Mouse (Mus musculus): ENCODE results near the gene Ethe1. TPM values are rescaled to one million over a fixed set of nuclear protein-coding genes. Genes with fewer than 3 reads are reported as not detected.
A peak's percentile ranks its signal among the peaks of the same experiment; 100 is the strongest.

Ethe1 gene
- polyA plus RNA-seq, 1 experiment from 2014 or later, result 42.9 TPM

DNA sequence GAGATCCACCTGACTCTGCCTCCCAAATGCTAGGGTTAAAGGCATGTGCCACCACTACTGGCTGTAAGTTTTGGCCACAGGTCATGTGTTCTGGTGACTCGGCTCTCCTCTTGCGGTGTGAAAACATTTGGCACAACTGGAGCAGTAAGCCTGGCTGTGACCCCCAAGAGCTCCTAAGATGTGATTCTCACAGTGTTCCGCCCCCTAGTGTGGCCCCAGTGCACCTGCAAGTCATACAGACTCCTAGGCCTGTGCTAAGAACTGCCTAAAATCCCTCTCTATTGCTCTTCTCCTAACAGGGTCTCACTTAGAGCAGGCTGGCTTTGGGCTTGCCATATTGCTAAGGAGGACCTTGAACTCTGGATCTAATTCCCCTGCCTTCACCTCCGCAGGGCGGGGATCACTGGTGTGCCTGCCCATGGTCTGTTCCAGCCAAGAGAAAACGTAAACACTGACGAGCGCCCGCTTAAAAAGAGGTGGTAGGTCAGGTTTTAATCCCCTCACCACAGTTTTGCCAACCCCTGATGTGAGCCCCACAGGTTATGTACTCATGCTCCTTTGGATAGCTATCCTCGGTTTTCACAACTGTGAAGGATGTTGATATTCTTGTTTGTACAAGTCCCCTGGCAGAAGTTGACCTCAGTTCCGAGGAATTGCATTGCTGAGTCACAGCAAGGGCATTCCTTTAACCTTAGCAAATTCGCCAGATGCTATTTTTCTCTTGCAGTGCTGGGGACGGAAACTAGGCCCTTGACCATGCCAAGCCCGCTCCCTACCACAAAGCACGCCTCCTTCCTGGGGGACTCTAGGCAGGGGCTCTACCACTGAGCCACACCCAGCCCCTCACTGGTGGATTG is 12.1 kb downstream of the Ethe1 start:
- H3K27me3 ChIP-seq (replicated peaks; ENCODE audit: control insufficient read depth, insufficient read depth, low read length), result no peaks in the 10 kb centered on the region
- DNase-seq (ENCODE audit: low spot score) (no peak), ATAC-seq (replicated peaks; ENCODE audit: low FRiP score, low TSS enrichment, low read depth) (no peak)
- WGBS, result 76% methylated on average over 15 of the region's 15 CpGs
- no peak overlapping the region for H3K4me2 ChIP-seq (ENCODE audit: low read length)
- H3K4me3 ChIP-seq (ENCODE audit: low read depth, low read length), result no peak overlapping the region
- H3K27ac ChIP-seq (ENCODE audit: low read depth), result no peak overlapping the region
- H3K4me1 ChIP-seq (replicated peaks; ENCODE audit: control insufficient read depth, insufficient read depth, low read length), result peaks cover 1% of the 10 kb centered on the region; the same call in 1 of the 2 replicates
- no peaks in the 10 kb centered on the region for H3K9me3 ChIP-seq (ENCODE audit: control insufficient read depth, low read length)
- H3K36me3 ChIP-seq (ENCODE audit: control insufficient read depth, insufficient read depth, low read length), result 0 out of 2 replicates have a peak, but pooled peaks cover 3% of the 10 kb centered on the region
- H3K9ac ChIP-seq (ENCODE audit: low read length), result no peak overlapping the region

DNA sequence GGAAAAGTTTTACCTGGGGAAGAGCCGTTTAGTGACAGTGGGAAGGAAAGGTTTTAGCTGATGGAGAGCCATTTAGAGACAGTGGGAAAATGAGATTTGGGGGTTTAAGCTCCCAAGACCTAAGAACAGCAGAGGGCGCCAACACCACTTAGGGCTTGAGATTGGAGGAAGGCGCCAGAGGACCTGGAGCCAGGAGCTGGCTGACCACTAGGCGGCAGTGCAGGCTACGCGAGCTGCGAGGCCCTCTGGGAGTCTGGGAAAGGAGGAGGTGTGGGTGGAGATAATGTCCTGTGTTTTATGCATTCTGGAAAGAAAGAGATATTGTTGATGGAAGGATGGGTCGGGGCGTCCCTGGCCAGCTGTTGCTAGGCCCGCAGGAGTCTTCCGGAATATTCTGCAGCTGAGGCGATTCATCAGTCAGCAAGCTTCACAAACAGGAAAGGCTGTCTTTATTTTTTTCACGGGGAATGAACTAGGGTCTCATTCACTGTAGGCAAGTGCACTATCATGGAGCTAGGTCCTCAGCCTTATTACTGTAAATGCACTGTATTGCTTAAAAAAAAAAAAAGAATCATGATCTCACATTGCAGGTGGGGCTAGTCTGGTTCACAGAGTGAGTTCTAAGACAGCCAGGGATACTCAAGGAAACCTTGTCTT is 13.7 kb downstream of the Ethe1 start:
- Histone ChIP-seq H3K4me1 (replicated peaks; ENCODE audit: control insufficient read depth, insufficient read depth, low read length) (no peaks in the 10 kb centered on the region), H3K9ac (ENCODE audit: low read length) (no peak overlapping the region), H3K27ac (ENCODE audit: low read depth) (no peak overlapping the region), H3K36me3 (ENCODE audit: control insufficient read depth, insufficient read depth, low read length) (0 out of 2 replicates have a peak, but pooled peaks cover 3% of the 10 kb centered on the region), H3K9me3 (ENCODE audit: control insufficient read depth, low read length) (no peaks in the 10 kb centered on the region), H3K27me3 (replicated peaks; ENCODE audit: control insufficient read depth, insufficient read depth, low read length) (no peaks in the 10 kb centered on the region), H3K4me3 (ENCODE audit: low read depth, low read length) (no peak overlapping the region), H3K4me2 (ENCODE audit: low read length) (peak overlapping the region; percentile 32)
- ATAC-seq (replicated peaks; ENCODE audit: low FRiP score, low TSS enrichment, low read depth) (peak; percentile 85), DNase-seq (ENCODE audit: low spot score) (peak; percentile 98)
- 5% methylated on average over 13 of the region's 13 CpGs for WGBS

DNA sequence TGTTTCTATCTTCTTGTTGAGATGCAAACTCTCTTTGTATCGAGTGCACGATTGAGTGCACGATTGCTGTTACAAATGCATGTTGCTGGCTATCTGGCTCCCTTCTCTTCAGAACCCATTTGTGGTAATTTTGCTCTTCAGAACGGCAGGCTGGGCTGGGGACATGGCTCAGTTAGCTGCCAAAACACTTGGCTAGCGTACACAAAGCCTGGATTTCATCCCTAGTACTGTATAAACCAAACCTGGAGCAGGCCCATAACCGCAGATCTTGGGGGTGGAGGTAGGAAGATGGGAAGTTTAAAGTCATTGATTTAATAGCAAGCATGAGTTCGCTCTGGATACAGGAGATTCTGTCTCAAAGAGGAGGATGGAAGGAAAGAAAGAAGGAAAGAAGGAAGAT is 18.2 kb downstream of the Ethe1 start:
- DNase-seq (ENCODE audit: low spot score) (no peak), ATAC-seq (replicated peaks; ENCODE audit: low FRiP score, low TSS enrichment, low read depth) (no peak)
- Histone ChIP-seq H3K27ac (ENCODE audit: low read depth) (no peak overlapping the region), H3K9me3 (ENCODE audit: control insufficient read depth, low read length) (no peaks in the 10 kb centered on the region), H3K9ac (ENCODE audit: low read length) (no peak overlapping the region), H3K4me3 (ENCODE audit: low read depth, low read length) (no peak overlapping the region), H3K36me3 (ENCODE audit: control insufficient read depth, insufficient read depth, low read length) (0 out of 2 replicates have a peak, but pooled peaks cover 8% of the 10 kb centered on the region), H3K4me2 (ENCODE audit: low read length) (no peak overlapping the region), H3K4me1 (replicated peaks; ENCODE audit: control insufficient read depth, insufficient read depth, low read length) (0 out of 2 replicates have a peak, but pooled peaks cover 2% of the 10 kb centered on the region), H3K27me3 (replicated peaks; ENCODE audit: control insufficient read depth, insufficient read depth, low read length) (peaks cover 11% of the 10 kb centered on the region)
- 79% methylated on average over 7 of the region's 7 CpGs for WGBS

DNA sequence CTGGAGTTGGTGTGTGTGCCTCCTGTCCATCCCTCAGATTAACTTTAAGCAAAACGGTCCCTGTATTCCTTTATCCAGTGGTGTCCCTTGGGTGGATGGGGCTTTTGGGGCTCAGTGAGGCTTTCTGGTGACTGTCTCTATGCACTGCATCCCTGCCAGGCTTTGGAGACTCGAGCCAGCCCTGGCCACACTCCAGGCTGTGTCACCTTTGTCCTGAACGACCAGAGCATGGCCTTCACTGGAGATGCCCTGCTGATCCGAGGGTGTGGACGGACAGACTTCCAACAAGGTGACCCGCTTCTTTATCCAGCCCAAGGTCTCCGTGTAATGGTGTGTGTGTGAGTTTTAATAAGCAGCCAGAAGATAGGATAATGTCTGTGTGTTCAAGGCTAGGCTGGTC is 18.7 kb downstream of the Ethe1 start:
- DNase-seq (ENCODE audit: low spot score), result no peak
- H3K4me3 ChIP-seq (ENCODE audit: low read depth, low read length), result no peak overlapping the region
- H3K4me2 ChIP-seq (ENCODE audit: low read length), result no peak overlapping the region
- no peak for ATAC-seq (replicated peaks; ENCODE audit: low FRiP score, low TSS enrichment, low read depth)
- H3K27me3 ChIP-seq (replicated peaks; ENCODE audit: control insufficient read depth, insufficient read depth, low read length), result peaks cover 12% of the 10 kb centered on the region
- H3K9ac ChIP-seq (ENCODE audit: low read length), result no peak overlapping the region
- H3K4me1 ChIP-seq (replicated peaks; ENCODE audit: control insufficient read depth, insufficient read depth, low read length), result 0 out of 2 replicates have a peak, but pooled peaks cover 2% of the 10 kb centered on the region
- no peak overlapping the region for H3K27ac ChIP-seq (ENCODE audit: low read depth)
- WGBS, result 80% methylated on average over 7 of the region's 7 CpGs
- no peaks in the 10 kb centered on the region for H3K9me3 ChIP-seq (ENCODE audit: control insufficient read depth, low read length)
- H3K36me3 ChIP-seq (ENCODE audit: control insufficient read depth, insufficient read depth, low read length), result 0 out of 2 replicates have a peak, but pooled peaks cover 8% of the 10 kb centered on the region

DNA sequence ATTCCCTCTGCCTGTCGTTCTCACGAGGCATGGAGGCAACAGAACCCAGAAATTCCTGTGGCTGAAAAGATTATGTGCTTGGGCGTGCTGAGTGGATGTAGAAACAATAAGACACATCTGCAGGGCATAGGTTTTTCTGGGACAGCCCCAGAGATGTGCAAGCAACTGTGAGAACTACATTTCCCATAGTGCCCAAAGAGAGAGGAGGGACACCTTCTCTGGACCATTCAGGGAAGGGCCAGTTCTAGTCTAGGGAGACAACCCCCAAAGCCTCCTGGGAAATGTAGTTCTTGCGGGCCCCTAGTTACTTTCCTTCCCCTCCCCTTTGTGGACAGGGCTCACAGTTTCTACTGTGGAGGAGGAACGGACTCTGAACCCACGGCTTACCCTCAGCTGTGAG is 20.7 kb downstream of the Ethe1 start:
- H3K36me3 ChIP-seq (ENCODE audit: control insufficient read depth, insufficient read depth, low read length), result 0 out of 2 replicates have a peak, but pooled peaks cover 8% of the 10 kb centered on the region
- ATAC-seq (replicated peaks; ENCODE audit: low FRiP score, low TSS enrichment, low read depth) (peak; percentile 25; the same call in 1 of the 2 replicates), DNase-seq (ENCODE audit: low spot score) (no peak)
- no peak overlapping the region for H3K4me2 ChIP-seq (ENCODE audit: low read length)
- H3K9ac ChIP-seq (ENCODE audit: low read length), result no peak overlapping the region
- H3K4me1 ChIP-seq (replicated peaks; ENCODE audit: control insufficient read depth, insufficient read depth, low read length), result peaks cover 5% of the 10 kb centered on the region; the same call in 1 of the 2 replicates
- peaks cover 31% of the 10 kb centered on the region for H3K27me3 ChIP-seq (replicated peaks; ENCODE audit: control insufficient read depth, insufficient read depth, low read length)
- H3K4me3 ChIP-seq (ENCODE audit: low read depth, low read length), result no peak overlapping the region
- no peak overlapping the region for H3K27ac ChIP-seq (ENCODE audit: low read depth)
- 41% methylated on average over 6 of the region's 6 CpGs for WGBS
- H3K9me3 ChIP-seq (ENCODE audit: control insufficient read depth, low read length), result no peaks in the 10 kb centered on the region

DNA sequence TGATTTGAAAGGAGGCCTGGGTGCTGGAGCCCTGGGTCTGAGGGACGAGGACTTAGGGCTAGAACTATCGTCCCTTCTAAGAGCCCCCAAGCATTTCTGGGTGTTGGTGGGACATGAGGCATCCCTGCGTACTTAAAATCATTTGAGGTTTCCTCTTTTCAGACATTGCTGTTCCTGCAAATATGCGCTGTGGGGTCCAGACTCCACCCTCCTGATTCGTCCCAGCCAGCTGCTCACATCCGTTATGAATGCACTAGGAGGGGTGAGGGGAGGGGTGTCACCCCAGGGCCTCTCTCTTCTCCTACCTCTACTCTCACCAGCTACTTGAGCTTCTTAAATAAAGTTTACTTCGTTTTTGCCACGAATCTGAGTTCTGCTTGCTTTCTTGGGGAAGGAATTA is 21.2 kb downstream of the Ethe1 start:
- DNase-seq (ENCODE audit: low spot score), result no peak
- Histone ChIP-seq H3K4me1 (replicated peaks; ENCODE audit: control insufficient read depth, insufficient read depth, low read length) (peaks cover 5% of the 10 kb centered on the region; the same call in 1 of the 2 replicates), H3K9ac (ENCODE audit: low read length) (no peak overlapping the region), H3K27ac (ENCODE audit: low read depth) (no peak overlapping the region), H3K27me3 (replicated peaks; ENCODE audit: control insufficient read depth, insufficient read depth, low read length) (peaks cover 36% of the 10 kb centered on the region), H3K4me2 (ENCODE audit: low read length) (no peak overlapping the region), H3K4me3 (ENCODE audit: low read depth, low read length) (no peak overlapping the region), H3K9me3 (ENCODE audit: control insufficient read depth, low read length) (no peaks in the 10 kb centered on the region), H3K36me3 (ENCODE audit: control insufficient read depth, insufficient read depth, low read length) (0 out of 2 replicates have a peak, but pooled peaks cover 8% of the 10 kb centered on the region)
- no peak for ATAC-seq (replicated peaks; ENCODE audit: low FRiP score, low TSS enrichment, low read depth)
- 73% methylated on average over 8 of the region's 8 CpGs for WGBS

DNA sequence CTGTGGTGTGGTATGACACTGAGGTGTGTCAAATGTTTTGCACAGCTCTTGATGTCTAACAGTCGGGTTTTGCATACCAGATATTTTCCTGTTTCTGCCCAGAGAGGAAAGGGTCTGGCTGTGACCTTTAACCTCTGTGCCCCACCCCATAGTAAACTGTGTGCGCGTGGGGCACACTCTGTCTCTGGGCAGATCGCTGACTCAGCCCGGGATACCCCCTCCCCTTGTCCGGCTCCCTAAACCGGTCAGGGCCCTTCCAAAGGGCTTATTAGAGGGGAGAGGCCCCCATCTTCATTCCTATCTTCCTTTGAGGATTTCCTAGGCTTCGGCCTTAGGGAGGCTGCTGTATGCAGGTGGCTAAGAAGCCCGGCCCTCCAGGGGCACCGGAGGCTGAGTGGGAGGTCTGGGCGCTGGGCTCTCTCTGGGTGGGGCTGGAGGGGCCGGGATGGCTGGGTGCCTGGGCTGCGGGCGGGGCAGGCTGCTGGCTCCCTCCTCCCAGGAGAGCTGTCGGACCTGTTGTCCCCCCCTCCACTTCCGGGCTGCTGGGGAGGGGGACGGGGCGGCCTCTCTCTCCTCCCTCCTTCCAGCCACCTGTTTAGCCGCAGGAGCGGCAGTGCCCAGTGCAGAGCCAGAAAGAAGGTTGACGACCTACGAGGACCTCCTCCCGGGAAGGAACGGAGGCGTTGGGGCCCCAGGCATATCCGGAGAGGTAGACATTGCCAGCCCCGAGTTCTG is 23.0 kb downstream of the Ethe1 start, which contains the start of gene Phldb3:
TSS of gene Phldb3 (plus strand) at position 620 of the 735 bp plus-strand sequence.
- peak within 1 kb of the TSS; percentile 60 for H3K27ac ChIP-seq (ENCODE audit: low read depth)
- no peaks in the 10 kb centered on the region for H3K9me3 ChIP-seq (ENCODE audit: control insufficient read depth, low read length)
- H3K4me1 ChIP-seq (replicated peaks; ENCODE audit: control insufficient read depth, insufficient read depth, low read length), result peaks cover 5% of the 10 kb centered on the region; the same call in 1 of the 2 replicates
- H3K4me3 ChIP-seq (ENCODE audit: low read depth, low read length), result peak within 1 kb of the TSS; percentile 45
- H3K9ac ChIP-seq (ENCODE audit: low read length), result peak within 1 kb of the TSS; percentile 36
- H3K27me3 ChIP-seq (replicated peaks; ENCODE audit: control insufficient read depth, insufficient read depth, low read length), result peaks cover 38% of the 10 kb centered on the region
- peak within 1 kb of the TSS; percentile 65 for H3K4me2 ChIP-seq (ENCODE audit: low read length)
- DNase-seq (ENCODE audit: low spot score) (peak; percentile 69), ATAC-seq (replicated peaks; ENCODE audit: low FRiP score, low TSS enrichment, low read depth) (peak; percentile 63)
- WGBS, result 2% methylated on average over 26 of the region's 27 CpGs
- H3K36me3 ChIP-seq (ENCODE audit: control insufficient read depth, insufficient read depth, low read length), result 0 out of 2 replicates have a peak, but pooled peaks cover 5% of the 10 kb centered on the region
